Mouse (Mus musculus): Measurements from ENCODE around the gene Uqcc3. TPM values are rescaled to one million over a fixed set of nuclear protein-coding genes. Genes with fewer than 3 reads are reported as not detected.
"Not testable (repeated sequence)": the region's sequence is repeated elsewhere in the genome, so short reads cannot be mapped to it uniquely, and the experiment has no call there.

Uqcc3 gene
- 10 to 100 TPM; 29.7 to 37.1 TPM for total RNA-seq (2021)
- long read RNA-seq, experiment 1, transcript Uqcc3-201 (2 exons, 821 nt), result major isoform, 22 of 24 reads
- long read RNA-seq, experiment 1, partial matches to known transcripts, result 0 of 24 reads
- long read RNA-seq, experiment 1, other reads (novel, unspliced or antisense), result 2 of 24 reads
- long read RNA-seq, experiment 2, transcript Uqcc3-201 (2 exons, 821 nt), result major isoform, 25 of 28 reads
- long read RNA-seq, experiment 2, partial matches to known transcripts, result 0 of 28 reads
- long read RNA-seq, experiment 2, other reads (novel, unspliced or antisense), result 3 of 28 reads

DNA sequence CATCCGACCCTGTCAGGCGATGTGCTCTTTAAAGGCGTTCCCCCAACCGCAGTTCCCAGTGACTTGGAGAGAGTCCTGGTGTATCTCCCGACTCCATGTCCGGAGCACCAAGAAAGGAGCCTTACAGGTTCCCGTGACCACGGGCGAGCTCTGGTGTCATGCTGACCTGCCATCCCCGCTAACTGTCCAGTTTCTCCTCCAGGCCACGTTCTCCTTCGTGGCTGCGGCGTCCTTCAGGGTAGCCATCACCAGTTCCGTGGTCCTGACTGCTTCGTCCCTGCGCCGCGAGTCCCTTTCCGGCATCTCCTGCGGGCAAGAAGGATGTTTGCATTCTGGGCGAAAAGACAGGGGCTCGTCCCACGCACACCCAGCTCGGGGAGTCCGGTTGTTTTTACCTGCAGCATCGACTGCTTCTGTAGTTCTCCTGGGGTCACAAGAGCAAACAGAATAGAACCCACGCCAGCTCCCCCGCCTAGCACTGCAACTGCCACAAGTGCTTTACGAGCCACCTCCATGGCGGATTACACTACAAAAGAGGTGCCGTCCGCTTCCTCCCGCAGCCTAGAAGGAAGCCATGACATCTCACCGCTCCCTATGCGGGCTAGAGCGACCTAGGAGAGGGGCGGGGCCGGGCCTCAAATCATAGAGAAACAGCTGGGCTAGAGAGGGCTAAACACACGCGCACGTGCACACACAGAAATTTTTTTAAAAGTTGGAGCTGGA is at the start of gene Uqcc3:
TSS of gene Uqcc3 (minus strand) at position 613 of the 723 bp plus-strand sequence.
- DNase-seq (ENCODE audit: low spot score in 2 of 2), result peak; percentile 85 to 90

DNA sequence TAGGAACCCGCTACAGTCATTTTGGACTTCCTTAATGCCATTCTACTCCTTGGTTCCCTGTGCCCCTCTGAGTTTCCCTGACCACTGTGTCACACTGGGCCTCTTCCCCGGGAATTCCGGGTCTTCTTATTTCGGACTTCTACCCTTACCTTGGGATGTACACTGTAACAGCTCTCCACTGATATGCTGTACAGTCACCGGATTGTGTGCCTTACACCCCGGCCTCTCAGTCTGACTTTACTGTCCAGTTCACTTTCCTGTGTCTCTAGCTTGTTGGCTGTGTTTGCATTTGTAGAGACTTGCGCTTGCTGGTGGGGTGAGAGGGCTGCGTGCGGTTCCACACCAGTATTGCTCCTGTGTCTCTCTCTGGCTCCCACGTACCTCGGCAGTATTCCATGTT is 49.4 kb upstream of the Uqcc3 start:
- no peak for DNase-seq (ENCODE audit: low spot score in 2 of 2)

DNA sequence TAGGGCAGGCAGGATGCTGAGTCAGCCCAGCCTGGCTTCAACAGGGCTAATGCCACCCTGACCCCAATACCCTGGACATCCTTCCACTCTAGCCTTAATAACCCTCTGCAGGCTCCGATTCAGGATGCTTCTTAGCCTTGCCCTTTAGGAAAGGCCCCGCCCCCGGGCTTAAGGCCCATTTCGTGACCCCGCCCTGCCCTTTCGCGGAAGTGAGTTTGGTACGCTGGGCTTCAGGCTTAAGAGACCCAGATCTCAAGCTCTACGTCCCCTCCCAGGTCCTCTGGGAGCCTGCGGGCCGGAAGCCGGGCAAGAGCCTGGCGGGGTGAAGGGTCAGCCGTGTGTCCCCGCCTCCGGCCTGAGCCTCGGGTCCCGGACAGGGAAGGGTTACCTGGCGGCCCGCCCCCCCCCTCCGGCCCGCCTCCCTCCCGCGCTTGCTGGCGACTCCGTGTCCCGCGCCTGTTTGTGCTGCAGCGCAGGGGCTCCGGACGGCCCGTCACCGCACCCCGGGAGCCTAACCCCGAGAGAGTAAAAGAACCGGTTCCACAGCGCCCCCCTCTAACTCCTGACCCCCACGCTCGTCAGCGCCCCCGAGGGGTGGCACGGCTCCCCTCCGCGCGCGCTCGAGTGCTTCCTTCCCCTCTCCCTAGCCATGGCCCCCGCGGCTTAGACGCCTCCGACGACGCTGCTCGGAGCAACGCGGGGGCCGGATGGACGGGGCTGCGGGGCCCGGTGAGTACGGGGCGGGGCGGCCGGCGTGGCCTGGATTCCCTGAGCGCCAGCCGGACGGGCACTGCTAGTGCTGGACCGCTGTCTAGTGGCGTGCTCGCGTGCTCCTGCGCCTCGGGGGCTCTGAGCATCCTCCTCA is 48.7 kb upstream of the Uqcc3 start, which contains the start of the genes Rom1 and Eml3:
TSS of gene Rom1 (minus strand) at position 133 of the 865 bp plus-strand sequence.
TSS of gene Eml3 (plus strand) at position 329 of the 865 bp plus-strand sequence.
- DNase-seq (ENCODE audit: low spot score in 2 of 2), result peak in 1 of 2 experiments; percentile 41

DNA sequence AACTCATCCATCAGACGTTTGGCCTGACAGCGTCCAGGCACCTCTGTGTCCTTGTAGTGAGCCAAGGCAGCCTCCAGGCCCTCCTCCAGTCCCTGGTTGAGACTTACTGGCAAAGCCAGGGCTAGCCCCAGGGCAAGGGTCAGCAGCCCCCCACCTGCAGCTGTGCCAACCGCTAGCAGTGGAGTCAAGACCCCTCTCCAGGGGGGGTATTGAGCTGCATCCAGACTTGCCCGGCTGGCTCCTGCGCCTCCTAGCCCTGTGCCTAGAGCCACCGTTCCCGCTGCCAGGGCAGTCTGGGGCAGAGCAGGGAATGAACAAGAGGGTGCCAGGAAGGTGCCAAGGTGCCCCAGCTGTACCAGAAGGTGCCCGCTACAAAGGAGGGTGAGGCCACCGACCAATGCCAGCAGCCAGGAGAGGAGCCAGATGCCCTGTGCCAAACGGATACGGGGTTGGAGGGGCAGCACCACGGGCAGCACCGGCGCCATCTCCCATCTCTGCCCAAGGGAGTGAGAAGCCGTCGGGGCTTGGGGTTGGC is 48.0 kb upstream of the Uqcc3 start:
- no peak for DNase-seq (ENCODE audit: low spot score in 2 of 2)

DNA sequence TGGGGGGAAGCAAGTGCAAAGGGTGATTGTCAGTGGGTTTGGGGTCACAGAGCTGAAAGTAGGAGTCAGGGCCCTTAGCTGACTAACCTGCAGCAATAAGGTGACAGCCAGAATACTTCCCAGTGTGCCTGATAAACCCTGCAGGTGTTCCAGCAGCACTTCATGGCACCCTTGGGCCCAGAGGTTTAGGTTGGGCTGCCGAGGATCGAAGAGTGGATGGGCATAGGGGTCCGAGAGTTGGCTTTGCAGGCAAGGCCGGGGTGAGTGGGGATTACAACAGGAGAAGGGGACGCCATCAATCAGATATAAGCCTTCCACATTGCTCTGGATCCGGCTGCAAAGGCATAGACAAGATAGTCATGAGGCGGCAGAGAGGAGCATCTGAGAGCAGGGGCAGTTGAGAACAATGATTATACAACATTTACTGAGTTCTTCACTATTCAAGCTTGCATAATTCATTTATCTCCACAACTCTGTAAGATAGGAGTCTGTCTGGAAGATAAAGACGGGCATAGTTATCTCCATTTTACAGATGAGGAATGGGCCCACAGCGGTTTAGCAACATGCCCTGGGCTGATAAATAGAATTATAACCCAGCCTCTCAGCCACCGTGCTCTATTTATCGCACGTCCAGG is 47.3 kb upstream of the Uqcc3 start:
- DNase-seq (ENCODE audit: low spot score in 2 of 2), result no peak

DNA sequence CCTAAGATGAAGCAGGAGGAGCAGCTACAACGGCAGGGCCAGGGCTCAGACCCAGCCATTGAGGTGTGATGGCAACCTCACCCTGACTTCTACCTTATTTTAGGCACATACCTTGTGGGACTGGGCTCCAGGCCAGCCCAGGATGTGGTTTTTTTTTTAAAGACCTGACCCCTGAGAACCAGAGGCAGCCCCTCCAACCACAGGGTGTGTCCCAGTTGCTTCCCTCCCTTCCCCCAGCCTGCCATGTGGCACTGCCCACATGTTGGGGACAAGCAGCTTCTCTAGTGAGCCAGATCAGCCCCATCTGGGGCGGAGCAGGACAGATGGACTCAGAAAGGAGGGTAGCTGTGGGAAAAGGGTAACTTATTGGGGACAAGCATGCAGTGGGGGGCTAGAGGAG is 46.0 kb upstream of the Uqcc3 start:
- no peak for DNase-seq (ENCODE audit: low spot score in 2 of 2)

- DNase-seq (ENCODE audit: low spot score in 2 of 2), result no peak
These were observed 41.0 kb upstream of the Uqcc3 start for GRCm38 (mm10) chr19:8921741-8922140.

- no peak for DNase-seq (ENCODE audit: low spot score in 2 of 2)
These were observed 40.1 kb upstream of the Uqcc3 start for GRCm38 (mm10) chr19:8920836-8921291.

DNA sequence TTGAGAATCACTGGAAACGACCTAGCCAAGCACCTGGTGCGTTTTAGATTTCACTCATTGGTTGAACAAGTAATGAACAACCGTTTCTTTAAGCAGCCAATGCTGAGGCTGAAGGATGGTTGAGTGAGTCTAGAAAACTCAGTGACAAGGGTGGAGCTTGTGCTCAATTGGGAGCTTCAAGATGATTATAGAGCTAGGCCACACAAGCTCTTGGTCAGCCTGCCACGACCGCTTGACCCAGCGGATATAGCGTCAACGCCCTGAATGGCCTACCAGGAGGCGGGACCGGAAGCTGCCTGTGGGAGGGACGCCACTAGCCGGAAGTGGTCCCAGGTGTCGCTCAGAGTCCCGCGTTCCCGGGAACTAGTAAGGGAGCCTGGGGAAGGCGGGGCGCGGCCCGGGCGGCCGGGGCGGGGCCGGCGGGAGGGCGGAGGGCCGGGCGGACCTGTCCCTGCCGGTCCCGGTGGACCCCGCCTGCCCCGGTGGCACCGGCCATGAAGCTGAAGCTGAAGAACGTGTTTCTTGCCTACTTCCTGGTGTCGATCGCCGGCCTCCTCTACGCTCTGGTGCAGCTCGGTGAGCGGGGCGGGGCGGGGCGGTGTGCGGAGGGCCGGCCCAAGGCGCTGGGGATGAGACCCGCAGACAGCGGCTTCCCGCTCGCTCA is 39.5 kb upstream of the Uqcc3 start, which contains the start of gene B3gat3:
TSS of gene B3gat3 (plus strand) at position 302 of the 664 bp plus-strand sequence.
- DNase-seq (ENCODE audit: low spot score in 2 of 2), result peak; percentile 95 to 96

DNA sequence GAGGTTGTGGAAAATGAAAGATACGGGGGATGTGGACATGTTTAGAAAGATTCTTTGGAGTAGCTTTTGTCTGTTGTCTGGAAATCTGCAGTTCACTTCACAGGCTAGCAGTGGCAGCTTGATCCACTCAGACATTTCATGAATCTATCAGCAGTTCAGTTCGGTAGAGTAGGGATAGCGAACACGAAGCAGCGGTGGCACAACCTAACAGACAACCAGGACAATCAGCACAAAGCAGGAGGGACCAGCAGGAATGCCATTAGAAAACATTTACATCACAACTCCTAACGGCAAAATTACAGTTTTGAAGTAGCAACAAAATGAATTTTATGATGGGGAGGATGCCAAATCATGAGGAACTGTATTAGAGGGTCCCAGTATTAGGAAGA is 39.0 kb upstream of the Uqcc3 start:
- DNase-seq (ENCODE audit: low spot score in 2 of 2), result no peak

DNA sequence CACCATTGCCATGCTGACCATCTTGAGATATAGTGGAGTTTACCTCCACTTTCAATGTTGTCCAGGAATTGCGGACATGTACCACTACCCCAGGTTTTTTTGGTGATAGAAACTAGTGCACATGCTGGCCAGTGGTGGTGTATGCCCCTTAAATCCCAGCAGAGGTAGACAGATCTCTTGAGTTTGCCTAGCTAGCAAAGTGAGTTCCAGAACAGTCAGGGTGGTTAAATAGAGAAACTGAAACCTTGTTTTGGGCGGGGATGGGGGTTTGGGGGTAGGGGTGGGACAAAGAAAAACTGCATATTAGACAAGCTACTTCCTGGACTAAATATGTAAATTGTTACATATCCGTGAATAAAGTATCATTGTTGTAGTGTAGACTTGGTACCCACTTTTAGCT is 38.3 kb upstream of the Uqcc3 start:
- DNase-seq (ENCODE audit: low spot score in 2 of 2), result no peak

DNA sequence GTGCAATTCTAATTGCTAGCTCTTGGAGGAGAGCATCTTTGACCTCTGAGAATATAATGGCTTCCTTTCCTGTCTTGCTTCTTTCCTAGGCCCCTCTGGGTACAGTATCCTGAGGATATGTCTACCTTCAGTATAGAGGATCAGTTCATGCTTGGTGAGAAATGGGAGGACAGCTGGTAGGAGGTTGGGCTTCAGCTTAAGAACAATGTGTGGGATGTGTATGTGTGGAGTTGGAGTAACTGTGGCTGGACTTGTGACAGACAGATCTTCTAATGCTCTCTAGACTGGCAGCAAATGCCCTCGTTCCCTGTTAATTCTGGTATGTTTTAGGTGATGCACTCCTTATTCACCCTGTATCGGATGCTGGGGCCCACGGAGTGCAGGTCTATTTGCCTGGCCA is 33.5 kb upstream of the Uqcc3 start:
- DNase-seq (ENCODE audit: low spot score in 2 of 2), result peak in 1 of 2 experiments; percentile 54

- DNase-seq (ENCODE audit: low spot score in 2 of 2), result peak in 1 of 2 experiments; percentile 53
These were observed 31.1 kb upstream of the Uqcc3 start for GRCm38 (mm10) chr19:8911810-8912209.

GRCm38 (mm10) chr19:8908531-8908930 is 27.8 kb upstream of the Uqcc3 start:
- DNase-seq (ENCODE audit: low spot score in 2 of 2), result no peak

GRCm38 (mm10) chr19:8903412-8903811 is 22.7 kb upstream of the Uqcc3 start:
- DNase-seq (ENCODE audit: low spot score in 2 of 2), result no peak

DNA sequence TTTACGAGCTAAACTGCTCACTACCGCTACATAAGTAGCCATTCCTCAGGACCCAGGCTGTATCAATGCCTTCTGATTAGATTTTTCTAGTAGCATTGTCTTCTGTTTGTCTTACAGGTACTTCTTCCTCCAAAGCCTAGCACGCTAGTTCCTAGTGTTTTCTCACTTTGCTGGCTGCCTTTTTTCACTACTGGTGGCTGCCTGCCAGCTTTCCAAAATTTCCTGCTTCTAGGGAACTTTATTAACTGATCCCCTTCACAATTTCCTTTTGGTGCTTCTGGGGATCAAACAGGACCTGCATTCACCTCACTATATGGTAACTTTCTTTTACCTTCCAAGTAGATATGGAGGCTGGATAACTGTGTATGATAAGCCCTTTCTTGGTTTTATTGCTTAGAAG is 18.4 kb upstream of the Uqcc3 start:
- DNase-seq (ENCODE audit: low spot score in 2 of 2), result no peak

- no peak for DNase-seq (ENCODE audit: low spot score in 2 of 2)
These were observed 17.9 kb upstream of the Uqcc3 start for GRCm38 (mm10) chr19:8898576-8898975.

DNA sequence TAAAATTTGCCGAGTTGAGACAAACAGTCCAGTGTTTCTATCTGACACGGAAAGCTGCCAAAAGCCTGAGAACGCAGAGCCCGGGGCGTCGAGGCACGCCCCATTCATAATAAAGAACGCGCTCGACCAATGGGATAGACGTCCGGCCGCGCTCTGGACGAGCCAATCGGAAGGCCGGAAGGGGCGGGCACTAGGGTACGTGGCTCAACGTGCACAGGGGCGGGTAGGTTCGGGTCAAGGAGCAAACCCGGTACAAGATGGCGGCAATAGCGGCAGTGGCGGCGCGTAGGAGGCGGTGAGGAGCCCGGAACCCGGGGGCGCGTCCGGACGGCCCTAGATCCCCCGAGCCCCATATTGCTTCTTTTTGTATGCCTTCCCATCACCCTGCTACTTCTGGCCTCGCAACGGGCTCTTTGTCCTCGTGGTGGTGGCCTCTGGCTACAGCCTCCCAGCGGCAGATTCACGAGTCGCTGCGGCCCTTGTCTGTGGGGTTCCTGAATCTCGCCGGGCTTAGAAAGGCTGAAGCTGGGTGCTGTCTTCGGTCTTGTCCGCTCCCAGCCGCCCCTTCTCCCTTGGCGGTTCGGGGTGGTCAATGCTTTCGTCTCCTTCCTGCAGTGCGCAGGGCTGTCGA is 17.3 kb upstream of the Uqcc3 start, which contains the start of gene Ganab:
TSS of gene Ganab (plus strand) at position 207 of the 631 bp plus-strand sequence.
- peak; percentile 95 to 99 for DNase-seq (ENCODE audit: low spot score in 2 of 2)

DNA sequence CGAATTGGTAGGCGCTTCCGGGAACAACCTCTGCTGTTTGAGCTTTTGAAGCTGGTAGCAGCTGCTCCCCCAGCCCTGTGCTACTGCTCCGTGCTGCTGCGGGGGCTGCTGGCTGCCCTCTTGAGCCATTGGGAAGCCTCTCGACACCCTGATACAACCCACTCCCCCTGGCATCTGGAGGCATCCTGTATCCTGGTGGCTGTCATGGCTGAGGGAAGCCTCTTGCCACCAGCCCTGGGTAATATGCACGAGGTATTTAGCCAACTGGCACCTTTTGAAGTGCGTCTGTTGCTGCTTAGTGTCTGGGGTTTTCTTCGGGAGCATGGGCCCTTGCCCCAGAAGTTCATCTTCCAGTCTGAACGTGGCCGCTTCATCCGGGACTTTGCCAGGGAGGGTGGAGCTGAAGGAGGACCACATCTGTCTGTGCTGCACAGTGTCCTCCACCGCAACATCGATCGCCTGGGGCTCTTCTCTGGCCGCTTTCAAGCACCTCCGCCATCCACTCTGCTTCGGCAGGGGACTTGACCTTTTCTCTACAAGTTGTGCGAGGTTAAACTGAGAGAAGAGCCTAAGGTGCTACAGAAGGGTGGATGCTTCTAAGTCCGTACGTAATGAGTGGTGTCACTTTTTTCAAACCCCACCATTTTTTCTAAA is 16.6 kb upstream of the Uqcc3 start:
- DNase-seq (ENCODE audit: low spot score in 2 of 2), result not testable (repeated sequence)

All from left cerebral cortex, adult 18-20 months (tissue).